Mouse (Mus musculus): Measurements from ENCODE around the gene Camk2b. TPM values are rescaled to one million over a fixed set of nuclear protein-coding genes. Genes with fewer than 3 reads are reported as not detected.
"Not testable (repeated sequence)": the region's sequence is repeated elsewhere in the genome, so short reads cannot be mapped to it uniquely, and the experiment has no call there.

The Camk2b gene
- polyA plus RNA-seq, 1 experiment = 6.2 TPM

DNA sequence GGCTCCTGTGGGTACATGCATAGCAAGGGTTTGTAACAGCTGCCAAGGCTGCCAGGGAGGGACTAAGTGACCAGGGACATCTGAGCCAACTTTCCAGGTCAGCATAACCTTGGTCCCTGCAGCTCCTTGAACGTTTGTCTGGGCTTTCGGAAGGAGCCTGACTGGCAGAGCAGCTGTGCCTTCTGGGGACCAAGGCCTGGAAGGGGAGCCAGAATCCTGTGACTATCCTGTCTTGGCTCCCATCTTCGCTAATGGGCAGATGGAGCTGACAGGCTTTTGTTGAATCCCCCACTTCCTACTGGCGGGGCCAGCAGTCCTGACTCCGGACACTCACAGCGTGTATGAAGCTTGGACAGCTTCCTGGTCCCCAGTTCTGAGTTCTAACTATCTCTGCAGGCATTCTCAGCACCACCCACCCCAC, 51.1 kb downstream of the Camk2b start:
- DNase-seq = no peak
- 67% methylated on average over 6 of the region's 6 CpGs for WGBS
- Histone ChIP-seq H3K27ac (ENCODE audit: insufficient read depth, low read depth, low read length) (no peak overlapping the region), H3K4me1 (ENCODE audit: control insufficient read depth, insufficient read depth, low read length) (peaks cover 3% of the 10 kb centered on the region; the same call in 1 of the 2 replicates), H3K36me3 (ENCODE audit: control insufficient read depth, insufficient read depth, low read length) (peaks cover 4% of the 10 kb centered on the region; the same call in 1 of the 2 replicates), H3K4me3 (ENCODE audit: insufficient read depth, low read depth, low read length) (no peak overlapping the region), H3K27me3 (replicated peaks; ENCODE audit: control insufficient read depth, insufficient read depth, low read length) (no peaks in the 10 kb centered on the region)
- no peak for TF ChIP-seq POLR2A (IDR thresholded peaks at IDR 0.05; ENCODE audit: low read depth, low read length)
- TF ChIP-seq CTCF (conservative IDR thresholded peaks at IDR 0.05; ENCODE audit: insufficient read depth, insufficient read length, low read depth, low read length) = no peak

DNA sequence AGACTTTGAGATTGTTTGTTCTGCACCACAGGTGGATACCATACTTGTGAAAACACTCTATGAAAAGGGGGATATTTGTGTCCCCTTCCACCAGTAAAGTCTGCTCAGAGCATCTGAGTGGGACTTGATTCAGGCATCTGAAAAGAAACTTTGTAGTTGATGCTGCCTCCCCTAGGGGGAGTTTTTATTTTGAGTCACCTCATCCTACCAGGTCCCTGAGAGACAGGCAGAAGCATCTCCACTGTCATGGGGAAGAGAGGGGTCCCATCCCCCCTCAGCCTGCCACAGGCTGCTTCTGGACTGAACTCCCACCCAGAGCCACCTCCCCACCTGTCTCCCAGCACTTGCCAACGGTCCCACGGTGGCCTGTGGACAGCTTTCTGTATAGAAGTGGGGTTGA, 52.8 kb downstream of the Camk2b start:
- no peak for TF ChIP-seq POLR2A (IDR thresholded peaks at IDR 0.05; ENCODE audit: low read depth, low read length)
- TF ChIP-seq CTCF (conservative IDR thresholded peaks at IDR 0.05; ENCODE audit: insufficient read depth, insufficient read length, low read depth, low read length) = 0 out of 2 replicates have a peak, but pooled peaks have one; percentile 4
- 42% methylated on average over 2 of the region's 2 CpGs for WGBS
- H3K4me3 ChIP-seq (ENCODE audit: insufficient read depth, low read depth, low read length) = no peak overlapping the region
- no peaks in the 10 kb centered on the region for H3K27me3 ChIP-seq (replicated peaks; ENCODE audit: control insufficient read depth, insufficient read depth, low read length)
- H3K36me3 ChIP-seq (ENCODE audit: control insufficient read depth, insufficient read depth, low read length) = peaks cover 4% of the 10 kb centered on the region; the same call in 1 of the 2 replicates
- DNase-seq = no peak
- H3K4me1 ChIP-seq (ENCODE audit: control insufficient read depth, insufficient read depth, low read length) = peaks cover 3% of the 10 kb centered on the region; the same call in 1 of the 2 replicates
- no peak overlapping the region for H3K27ac ChIP-seq (ENCODE audit: insufficient read depth, low read depth, low read length)

DNA sequence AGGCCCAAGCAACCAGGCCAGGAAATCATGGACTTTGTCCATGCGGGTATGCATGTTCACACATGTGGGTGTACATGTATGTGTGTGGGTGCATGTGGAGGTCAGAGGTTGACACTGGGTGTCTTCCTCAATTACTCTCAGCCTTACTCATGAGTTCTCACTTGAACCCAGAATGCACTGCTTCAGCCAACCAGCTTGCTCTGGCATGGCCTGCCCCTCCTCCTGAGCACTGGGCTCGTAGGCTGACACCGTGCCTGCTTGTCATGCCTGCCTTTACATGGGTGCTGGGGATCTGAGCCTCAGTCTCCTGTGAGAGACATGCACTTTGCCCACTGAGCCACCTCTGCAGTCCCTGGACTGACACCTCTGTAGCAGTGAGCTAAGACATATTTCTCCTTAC, 54.3 kb downstream of the Camk2b start:
- peak overlapping the region; percentile 34 for H3K27ac ChIP-seq (ENCODE audit: insufficient read depth, low read depth, low read length)
- H3K4me1 ChIP-seq (ENCODE audit: control insufficient read depth, insufficient read depth, low read length) = peaks cover 3% of the 10 kb centered on the region; the same call in 1 of the 2 replicates
- H3K36me3 ChIP-seq (ENCODE audit: control insufficient read depth, insufficient read depth, low read length) = peaks cover 4% of the 10 kb centered on the region; the same call in 1 of the 2 replicates
- 85% methylated on average over 3 of the region's 3 CpGs for WGBS
- H3K27me3 ChIP-seq (replicated peaks; ENCODE audit: control insufficient read depth, insufficient read depth, low read length) = no peaks in the 10 kb centered on the region
- TF ChIP-seq POLR2A (IDR thresholded peaks at IDR 0.05; ENCODE audit: low read depth, low read length) (no peak), CTCF (conservative IDR thresholded peaks at IDR 0.05; ENCODE audit: insufficient read depth, insufficient read length, low read depth, low read length) (no peak)
- no peak overlapping the region for H3K4me3 ChIP-seq (ENCODE audit: insufficient read depth, low read depth, low read length)
- no peak for DNase-seq

DNA sequence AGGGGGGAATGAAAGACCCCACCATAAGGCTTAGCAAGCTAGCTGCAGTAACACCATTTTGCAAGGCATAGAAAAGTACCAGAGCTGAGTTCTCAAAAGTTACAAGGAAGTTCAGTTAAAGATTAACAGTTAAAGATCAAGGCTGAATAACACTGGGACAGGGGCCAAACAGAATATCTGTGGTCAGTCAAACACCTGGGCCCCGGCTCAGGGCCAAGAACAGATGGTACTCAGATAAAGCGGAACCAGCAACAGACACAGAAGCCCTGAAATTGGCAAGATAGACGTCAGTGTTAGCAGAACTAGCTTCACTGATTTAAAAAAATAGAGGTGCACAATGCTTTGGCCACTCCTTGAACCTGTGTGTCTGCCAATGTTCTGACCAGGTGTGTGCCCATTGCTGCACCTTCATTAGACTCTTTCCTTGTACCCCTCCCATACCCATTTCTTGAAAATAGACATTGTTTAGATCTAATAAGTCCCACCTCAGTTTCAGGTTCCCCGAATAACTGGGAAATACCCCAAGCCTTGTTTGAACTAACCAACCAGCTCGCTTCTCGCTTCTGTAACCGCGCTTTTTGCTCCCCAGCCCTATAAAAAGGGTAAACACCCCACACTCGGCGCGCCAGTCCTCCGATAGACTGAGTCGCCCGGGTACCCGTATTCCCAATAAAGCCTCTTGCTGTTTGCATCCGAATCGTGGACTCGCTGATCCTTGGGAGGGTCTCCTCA, 55.2 kb downstream of the Camk2b start:
- not testable (repeated sequence) for H3K4me1 ChIP-seq (ENCODE audit: control insufficient read depth, insufficient read depth, low read length); DNase-seq; H3K27me3 ChIP-seq (replicated peaks; ENCODE audit: control insufficient read depth, insufficient read depth, low read length); H3K27ac ChIP-seq (ENCODE audit: insufficient read depth, low read depth, low read length); H3K4me3 ChIP-seq (ENCODE audit: insufficient read depth, low read depth, low read length); H3K36me3 ChIP-seq (ENCODE audit: control insufficient read depth, insufficient read depth, low read length)
- 82% methylated on average over 3 of the region's 18 CpGs for WGBS

DNA sequence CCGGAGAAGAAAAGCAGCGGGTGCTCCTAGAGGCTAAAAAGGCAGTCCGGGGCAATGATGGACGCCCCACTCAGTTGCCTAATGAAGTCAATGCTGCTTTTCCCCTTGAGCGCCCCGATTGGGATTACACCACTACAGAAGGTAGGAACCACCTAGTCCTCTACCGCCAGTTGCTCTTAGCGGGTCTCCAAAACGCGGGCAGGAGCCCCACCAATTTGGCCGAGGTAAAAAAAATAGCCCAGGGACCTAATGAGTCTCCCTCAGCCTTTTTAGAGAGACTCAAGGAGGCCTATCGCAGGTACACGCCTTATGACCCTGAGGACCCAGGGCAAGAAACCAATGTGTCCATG, 58.4 kb downstream of the Camk2b start:
- peak overlapping the region; percentile 65 for H3K4me3 ChIP-seq (ENCODE audit: insufficient read depth, low read depth, low read length)
- peak overlapping the region; percentile 81 for H3K27ac ChIP-seq (ENCODE audit: insufficient read depth, low read depth, low read length)

DNA sequence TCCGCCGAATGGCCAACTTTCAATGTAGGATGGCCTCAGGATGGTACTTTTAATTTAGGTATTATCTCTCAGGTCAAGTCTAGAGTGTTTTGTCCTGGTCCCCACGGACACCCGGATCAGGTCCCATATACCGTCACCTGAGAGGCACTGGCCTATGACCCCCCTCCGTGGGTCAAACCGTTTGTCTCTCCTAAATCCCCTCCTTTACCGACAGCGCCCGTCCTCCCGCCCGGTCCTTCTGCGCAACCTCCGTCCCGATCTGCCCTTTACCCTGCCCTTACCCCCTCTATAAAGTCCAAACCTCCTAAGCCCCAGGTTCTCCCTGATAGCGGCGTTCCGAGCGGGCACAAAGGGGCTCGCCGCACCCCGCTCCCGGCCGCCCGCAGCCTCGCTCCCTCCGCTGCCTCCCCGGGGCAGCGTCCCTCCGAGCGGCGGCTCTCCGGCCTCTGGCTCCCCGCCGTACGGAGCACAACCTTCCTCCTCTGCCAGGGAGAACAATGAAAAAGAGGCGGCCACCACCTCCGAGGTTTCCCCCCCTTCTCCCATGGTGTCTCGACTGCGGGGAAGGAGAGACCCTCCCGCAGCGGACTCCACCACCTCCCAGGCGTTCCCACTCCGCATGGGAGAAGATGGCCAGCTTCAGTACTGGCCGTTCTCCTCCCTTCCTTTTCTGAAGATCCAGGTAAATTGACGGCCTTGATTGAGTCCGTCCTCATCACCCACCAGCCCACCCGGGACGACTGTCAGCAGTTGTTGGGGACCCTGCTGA, 59.0 kb downstream of the Camk2b start:
- 4% methylated on average over 26 of the region's 49 CpGs for WGBS
- peaks cover 20% of the 10 kb centered on the region; the same call in 1 of the 2 replicates for H3K4me1 ChIP-seq (ENCODE audit: control insufficient read depth, insufficient read depth, low read length)
- not testable (repeated sequence) for DNase-seq; H3K27me3 ChIP-seq (replicated peaks; ENCODE audit: control insufficient read depth, insufficient read depth, low read length); H3K36me3 ChIP-seq (ENCODE audit: control insufficient read depth, insufficient read depth, low read length)
- peak overlapping the region; percentile 81 for H3K27ac ChIP-seq (ENCODE audit: insufficient read depth, low read depth, low read length)
- H3K4me3 ChIP-seq (ENCODE audit: insufficient read depth, low read depth, low read length) = peak overlapping the region; percentile 65

More for the DNA sequence above, 58.4 kb downstream of the Camk2b start:
- DNase-seq; H3K36me3 ChIP-seq (ENCODE audit: control insufficient read depth, insufficient read depth, low read length); H3K27me3 ChIP-seq (replicated peaks; ENCODE audit: control insufficient read depth, insufficient read depth, low read length): not testable (repeated sequence)
- WGBS = 31% methylated on average over 12 of the region's 13 CpGs
- H3K4me1 ChIP-seq (ENCODE audit: control insufficient read depth, insufficient read depth, low read length) = peaks cover 18% of the 10 kb centered on the region; the same call in 1 of the 2 replicates

DNA sequence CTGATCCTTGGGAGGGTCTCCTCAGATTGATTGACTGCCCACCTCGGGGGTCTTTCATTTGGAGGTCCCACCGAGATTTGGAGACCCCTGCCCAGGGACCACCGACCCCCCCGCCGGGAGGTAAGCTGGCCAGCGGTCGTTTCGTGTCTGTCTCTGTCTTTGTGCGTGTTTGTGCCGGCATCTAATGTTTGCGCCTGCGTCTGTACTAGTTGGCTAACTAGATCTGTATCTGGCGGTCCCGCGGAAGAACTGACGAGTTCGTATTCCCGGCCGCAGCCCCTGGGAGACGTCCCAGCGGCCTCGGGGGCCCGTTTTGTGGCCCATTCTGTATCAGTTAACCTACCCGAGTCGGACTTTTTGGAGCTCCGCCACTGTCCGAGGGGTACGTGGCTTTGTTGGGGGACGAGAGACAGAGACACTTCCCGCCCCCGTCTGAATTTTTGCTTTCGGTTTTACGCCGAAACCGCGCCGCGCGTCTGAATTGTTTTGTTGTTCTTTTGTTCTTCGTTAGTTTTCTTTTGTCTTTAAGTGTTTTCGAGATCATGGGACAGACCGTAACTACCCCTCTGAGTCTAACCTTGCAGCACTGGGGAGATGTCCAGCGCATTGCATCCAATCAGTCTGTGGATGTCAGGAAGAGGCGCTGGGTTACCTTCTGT, 59.7 kb downstream of the Camk2b start:
- peaks cover 20% of the 10 kb centered on the region; the same call in 1 of the 2 replicates for H3K4me1 ChIP-seq (ENCODE audit: control insufficient read depth, insufficient read depth, low read length)
- 1% methylated on average over 42 of the region's 44 CpGs for whole genome bisulfite sequencing
- H3K27me3 ChIP-seq (replicated peaks; ENCODE audit: control insufficient read depth, insufficient read depth, low read length); DNase-seq; H3K36me3 ChIP-seq (ENCODE audit: control insufficient read depth, insufficient read depth, low read length): not testable (repeated sequence)
- peak overlapping the region; percentile 51 for H3K27ac ChIP-seq (ENCODE audit: insufficient read depth, low read depth, low read length)
- peak overlapping the region; percentile 45 for H3K4me3 ChIP-seq (ENCODE audit: insufficient read depth, low read depth, low read length)

DNA sequence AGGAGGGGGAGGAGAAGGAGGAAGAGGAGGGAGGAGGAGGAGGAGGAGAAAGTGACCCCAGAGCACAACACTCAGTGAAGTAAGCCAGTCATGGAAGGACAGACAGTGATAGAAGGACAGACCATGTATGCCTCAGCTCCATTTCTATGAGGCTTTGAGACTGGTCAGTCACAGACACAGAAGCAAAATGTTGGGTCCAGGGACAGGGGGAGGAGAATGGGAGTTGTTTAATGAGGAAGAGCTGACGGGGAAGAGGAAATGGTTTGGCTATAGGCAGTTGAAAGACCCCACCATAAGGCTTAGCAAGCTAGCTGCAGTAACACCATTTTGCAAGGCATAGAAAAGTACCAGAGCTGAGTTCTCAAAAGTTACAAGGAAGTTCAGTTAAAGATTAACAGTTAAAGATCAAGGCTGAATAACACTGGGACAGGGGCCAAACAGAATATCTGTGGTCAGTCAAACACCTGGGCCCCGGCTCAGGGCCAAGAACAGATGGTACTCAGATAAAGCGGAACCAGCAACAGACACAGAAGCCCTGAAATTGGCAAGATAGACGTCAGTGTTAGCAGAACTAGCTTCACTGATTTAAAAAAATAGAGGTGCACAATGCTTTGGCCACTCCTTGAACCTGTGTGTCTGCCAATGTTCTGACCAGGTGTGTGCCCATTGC, 60.7 kb downstream of the Camk2b start:
- peaks cover 26% of the 10 kb centered on the region for H3K4me1 ChIP-seq (ENCODE audit: control insufficient read depth, insufficient read depth, low read length)
- peak overlapping the region; percentile 61 for H3K27ac ChIP-seq (ENCODE audit: insufficient read depth, low read depth, low read length)
- not testable (repeated sequence) for DNase-seq; H3K36me3 ChIP-seq (ENCODE audit: control insufficient read depth, insufficient read depth, low read length); H3K27me3 ChIP-seq (replicated peaks; ENCODE audit: control insufficient read depth, insufficient read depth, low read length); H3K4me3 ChIP-seq (ENCODE audit: insufficient read depth, low read depth, low read length)
- 6% methylated on average over 1 of the region's 4 CpGs for WGBS
